Mouse (Mus musculus) kidney, embryonic 14.5 days (tissue): Measurements from ENCODE around the gene Ehmt2. TPM values are rescaled to one million over a fixed set of nuclear protein-coding genes. Genes with fewer than 3 reads are reported as not detected.
A peak's percentile ranks its signal among the peaks of the same experiment; 100 is the strongest.
"Not testable (repeated sequence)": the region's sequence is repeated elsewhere in the genome, so short reads cannot be mapped to it uniquely, and the experiment has no call there.

Source experiments
- ATAC-seq: fragments of 200-750 bp; cut with Nextera tagmentation; 2 replicates; pipeline ENCODE4 v1.8.0; 2017; ENCODE audit warnings: moderate number of reproducible peaks, mild to moderate bottlenecking, moderate TSS enrichment, moderate library complexity; ENCODE audit not compliant: low FRiP score, low TSS enrichment
- H3K27ac ChIP-seq: fragments of 300-500 bp; sonication (generic); 2 replicates; pipeline ENCODE4 v1.5.1; 2014; ENCODE audit warnings: low read depth, mild to moderate bottlenecking, low read length, moderate library complexity, mixed read lengths
- H3K27me3 ChIP-seq: fragments of 300-500 bp; sonication (generic); 2 replicates; pipeline ENCODE4 v1.6.1; 2014; ENCODE audit warnings: mild to moderate bottlenecking, low read length; ENCODE audit not compliant: control insufficient read depth, insufficient read depth
- H3K36me3 ChIP-seq: fragments of 300-500 bp; sonication (generic); 2 replicates; pipeline ENCODE4 v1.6.1; 2014; ENCODE audit warnings: low read length, mixed read lengths; ENCODE audit not compliant: control insufficient read depth, insufficient read depth
- H3K4me1 ChIP-seq: fragments of 300-500 bp; sonication (generic); 2 replicates; pipeline ENCODE4 v1.6.1; 2014; ENCODE audit warnings: low read length, mixed read lengths; ENCODE audit not compliant: control insufficient read depth, insufficient read depth
- H3K4me2 ChIP-seq: fragments of 300-500 bp; sonication (generic); replicated peaks from 2 replicates; pipeline ENCODE4 v1.6.1; 2014; ENCODE audit warnings: low read depth, mild to moderate bottlenecking, low read length
- H3K4me3 ChIP-seq: fragments of 300-500 bp; sonication (generic); 2 replicates; pipeline ENCODE4 v1.5.1; 2014; ENCODE audit warnings: mild to moderate bottlenecking, low read length
- H3K9ac ChIP-seq: fragments of 300-500 bp; sonication (generic); 2 replicates; pipeline ENCODE4 v1.6.1; 2014; ENCODE audit warnings: low read depth, mild to moderate bottlenecking, low read length, moderate library complexity
- H3K9me3 ChIP-seq: fragments of 300-500 bp; sonication (generic); 2 replicates; pipeline ENCODE4 v1.6.1; 2016; ENCODE audit warnings: low read length; ENCODE audit not compliant: control insufficient read depth
- WGBS: fragments of 180-500 bp; shearing (Covaris S2); extraction: QIAGEN DNeasy Blood & Tissue Kit; methylation state at CpG from one replicate; pipeline ENCODE4 v1.1.7; 2014; 5-methylcytosine and 5-hydroxymethylcytosine counted together
- polyA plus RNA-seq: library from polyadenylated mRNA; unstranded; fragments of >200 nt; fragmentation: Nextera tagmentation; extraction: Ambion mirVana; gene quantifications from 2 replicates; pipeline ENCODE4 v1.2.1, GENCODE M21; 2014

The Ehmt2 gene
- polyA plus RNA-seq, 1 experiment from 2014 or later, result 76.9 TPM

- 5% methylated on average over 15 of the region's 15 CpGs for whole genome bisulfite sequencing
- Histone ChIP-seq H3K4me1 (0 out of 2 replicates have a peak, but pooled peaks cover 5% of the 10 kb centered on the region), H3K36me3 (no peaks in the 10 kb centered on the region), H3K27ac (peak overlapping the region; percentile 53; the same call in 1 of the 2 replicates), H3K4me2 (peak overlapping the region; percentile 47), H3K9me3 (no peaks in the 10 kb centered on the region), H3K27me3 (no peaks in the 10 kb centered on the region), H3K9ac (peak overlapping the region; percentile 47; the same call in 1 of the 2 replicates), H3K4me3 (peak overlapping the region; percentile 22)
- ATAC-seq, result peak; percentile 75
These were observed 43.2 kb downstream of the Ehmt2 start for GRCm38 (mm10) chr17:34941344-34942041.

- H3K36me3 ChIP-seq, result no peaks in the 10 kb centered on the region
- H3K9ac ChIP-seq, result no peak overlapping the region
- no peak for ATAC-seq
- 0 out of 2 replicates have a peak, but pooled peaks cover 5% of the 10 kb centered on the region for H3K4me1 ChIP-seq
- no peaks in the 10 kb centered on the region for H3K9me3 ChIP-seq
- no peak overlapping the region for H3K27ac ChIP-seq
- no peaks in the 10 kb centered on the region for H3K27me3 ChIP-seq
- no peak overlapping the region for H3K4me2 ChIP-seq
- no peak overlapping the region for H3K4me3 ChIP-seq
- 78% methylated on average over 4 of the region's 4 CpGs for WGBS
These were observed 45.0 kb downstream of the Ehmt2 start for GRCm38 (mm10) chr17:34943128-34943815.

GRCm38 (mm10) chr17:34944362-34944761 lies 46.1 kb downstream of the Ehmt2 start:
- H3K36me3 ChIP-seq, result peaks cover under 1% of the 10 kb centered on the region; the same call in 1 of the 2 replicates
- H3K4me1 ChIP-seq, result 0 out of 2 replicates have a peak, but pooled peaks cover 5% of the 10 kb centered on the region
- no peaks in the 10 kb centered on the region for H3K9me3 ChIP-seq
- no peak overlapping the region for H3K27ac ChIP-seq
- ATAC-seq, result no peak
- H3K4me2 ChIP-seq, result no peak overlapping the region
- H3K27me3 ChIP-seq, result no peaks in the 10 kb centered on the region
- H3K4me3 ChIP-seq, result no peak overlapping the region
- H3K9ac ChIP-seq, result no peak overlapping the region

GRCm38 (mm10) chr17:34946486-34947140 lies 48.3 kb downstream of the Ehmt2 start:
- Histone ChIP-seq H3K4me1 (0 out of 2 replicates have a peak, but pooled peaks cover 14% of the 10 kb centered on the region), H3K27ac (no peak overlapping the region), H3K27me3 (no peaks in the 10 kb centered on the region), H3K36me3 (peaks cover 22% of the 10 kb centered on the region), H3K4me2 (no peak overlapping the region), H3K9ac (no peak overlapping the region), H3K9me3 (no peaks in the 10 kb centered on the region), H3K4me3 (no peak overlapping the region)
- 86% methylated on average over 5 of the region's 5 CpGs for WGBS
- ATAC-seq, result no peak

- 31% methylated on average over 8 of the region's 8 CpGs for WGBS
- H3K27ac ChIP-seq, result no peak overlapping the region
- no peaks in the 10 kb centered on the region for H3K27me3 ChIP-seq
- no peak overlapping the region for H3K4me3 ChIP-seq
- no peaks in the 10 kb centered on the region for H3K9me3 ChIP-seq
- no peak overlapping the region for H3K4me2 ChIP-seq
- ATAC-seq, result no peak
- H3K9ac ChIP-seq, result no peak overlapping the region
- H3K36me3 ChIP-seq, result peaks cover 22% of the 10 kb centered on the region
- H3K4me1 ChIP-seq, result 0 out of 2 replicates have a peak, but pooled peaks cover 11% of the 10 kb centered on the region
These were observed 49.3 kb downstream of the Ehmt2 start for GRCm38 (mm10) chr17:34947606-34948005.

- whole genome bisulfite sequencing, result 60% methylated on average over 9 of the region's 9 CpGs
- 0 out of 2 replicates have a peak, but pooled peaks cover 11% of the 10 kb centered on the region for H3K4me1 ChIP-seq
- ATAC-seq, H3K9me3 ChIP-seq, H3K4me2 ChIP-seq, H3K4me3 ChIP-seq, H3K9ac ChIP-seq, H3K27me3 ChIP-seq: not testable (repeated sequence)
- H3K27ac ChIP-seq, result peak overlapping the region; percentile 96
- peaks cover 22% of the 10 kb centered on the region for H3K36me3 ChIP-seq
These were observed 50.7 kb downstream of the Ehmt2 start for GRCm38 (mm10) chr17:34948721-34949552.

GRCm38 (mm10) chr17:34949553-34949969 lies 51.3 kb downstream of the Ehmt2 start:
- Histone ChIP-seq H3K9me3 (no peaks in the 10 kb centered on the region), H3K9ac (no peak overlapping the region; the same call in 1 of the 2 replicates), H3K4me2 (no peak overlapping the region), H3K27ac (peak overlapping the region; percentile 96), H3K36me3 (peaks cover 22% of the 10 kb centered on the region), H3K4me3 (no peak overlapping the region), H3K4me1 (0 out of 2 replicates have a peak, but pooled peaks cover 11% of the 10 kb centered on the region), H3K27me3 (no peaks in the 10 kb centered on the region)
- 44% methylated on average over 4 of the region's 4 CpGs for WGBS
- no peak; the same call in 1 of the 2 replicates for ATAC-seq
